Mouse (Mus musculus): Measurements from ENCODE around the gene Plgrkt. TPM values are rescaled to one million over a fixed set of nuclear protein-coding genes. Genes with fewer than 3 reads are reported as not detected.

The Plgrkt gene
- total and polyA plus RNA-seq, 3 experiments, result 117 to 145 TPM; not detected in 1

- no peak within 1 kb of the TSS for H3K27ac ChIP-seq (ENCODE audit: control insufficient read depth, low read depth, low read length)
- H3K4me1 ChIP-seq (ENCODE audit: control insufficient read depth in 1 of 2, insufficient read depth in 2 of 2, low read length in 2 of 2), result peaks cover 5 to 17% of the 10 kb centered on the region in 2 experiments
- peaks cover 0 to 10% of the 10 kb centered on the region in 2 experiments; a peak in 2 of 4 replicates for H3K36me3 ChIP-seq (ENCODE audit: control insufficient read depth in 1 of 2, insufficient read depth in 2 of 2, low read length in 2 of 2)
- TF ChIP-seq CHD1 (IDR thresholded peaks at IDR 0.05; ENCODE audit: low read depth, low read length) (no peak), USF2 (IDR thresholded peaks at IDR 0.05; ENCODE audit: borderline replicate concordance in 1 of 2, insufficient read depth in 1 of 2, low read depth in 1 of 2, low read length in 2 of 2) (no peak)
- DNase-seq (ENCODE audit: low read depth, low spot score), result no peak
- no peaks in the 10 kb centered on the region for H3K27me3 ChIP-seq (ENCODE audit: control insufficient read depth in 1 of 2, insufficient read depth in 2 of 2, low read length in 2 of 2)
- no peaks in the 10 kb centered on the region for H3K9me3 ChIP-seq (replicated peaks; ENCODE audit: insufficient read depth, low read length)
- no peaks in the 10 kb centered on the region for H3K79me2 ChIP-seq (ENCODE audit: control insufficient read depth, insufficient read depth, low read length, poor library complexity)
- no peak within 1 kb of the TSS for H3K4me3 ChIP-seq (ENCODE audit: control insufficient read depth in 1 of 2, insufficient read depth in 1 of 2, low read depth in 2 of 2, low read length in 2 of 2)
- no peak within 1 kb of the TSS for H3K9ac ChIP-seq (ENCODE audit: control insufficient read depth, low read depth, low read length, poor library complexity, severe bottlenecking)
These were observed 43.4 kb upstream of the Plgrkt start, which contains the start of gene Pdcd1lg2 for GRCm38 (mm10) chr19:29410619-29411018. TSS of gene Pdcd1lg2 (plus strand) at chr19:29410919.

DNA sequence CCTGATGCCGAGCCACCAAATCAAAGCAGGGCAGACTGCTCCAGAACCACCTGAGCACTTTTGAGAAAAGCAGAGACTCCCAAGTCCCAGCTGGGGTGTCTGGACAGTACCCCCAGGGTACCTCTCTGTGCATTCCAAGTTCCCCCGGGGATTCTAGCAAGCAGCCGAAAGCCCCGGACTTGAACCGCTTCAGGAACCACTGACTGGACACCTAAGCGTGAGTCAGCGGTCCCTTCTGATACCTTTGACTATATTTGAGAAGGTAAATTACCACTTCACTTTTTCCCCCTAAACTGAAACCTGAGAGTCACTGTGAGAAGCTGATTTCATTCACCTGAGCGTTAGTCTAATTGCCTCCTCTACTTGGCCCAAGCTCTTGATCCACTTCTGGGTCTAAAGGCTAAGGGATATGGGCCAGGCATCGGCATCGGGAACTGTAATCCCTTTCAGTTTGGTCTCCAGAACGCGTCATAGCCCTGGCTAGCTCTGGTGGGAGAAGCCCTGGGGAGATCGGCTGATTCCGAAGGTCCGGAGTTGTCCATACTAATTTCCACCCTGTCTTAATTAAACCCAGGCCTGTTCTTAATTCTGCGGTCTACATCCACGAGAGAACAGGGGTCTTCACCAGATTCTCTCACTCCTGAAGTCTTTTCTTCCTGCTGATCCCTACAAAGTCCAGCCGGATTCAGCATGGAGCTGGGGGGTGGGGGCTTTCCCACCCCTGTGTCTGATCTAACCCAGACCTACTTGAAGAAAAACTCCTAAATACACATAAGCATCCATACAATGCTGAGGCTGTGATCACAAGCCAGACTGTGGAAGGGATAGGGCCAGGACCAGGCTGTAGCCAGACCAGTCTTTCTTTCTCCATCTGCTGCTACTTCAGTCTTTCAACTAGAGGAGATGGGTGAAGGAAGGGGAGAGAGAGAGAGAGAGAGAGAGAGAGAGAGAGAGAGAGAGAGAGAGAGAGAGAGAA is 39.1 kb upstream of the Plgrkt start:
- Histone ChIP-seq H3K4me3 (ENCODE audit: control insufficient read depth in 1 of 2, insufficient read depth in 1 of 2, low read depth in 2 of 2, low read length in 2 of 2) (no peak overlapping the region), H3K9ac (ENCODE audit: control insufficient read depth, low read depth, low read length, poor library complexity, severe bottlenecking) (no peak overlapping the region), H3K27me3 (ENCODE audit: control insufficient read depth in 1 of 2, insufficient read depth in 2 of 2, low read length in 2 of 2) (no peaks in the 10 kb centered on the region), H3K9me3 (replicated peaks; ENCODE audit: insufficient read depth, low read length) (no peaks in the 10 kb centered on the region), H3K36me3 (ENCODE audit: control insufficient read depth in 1 of 2, insufficient read depth in 2 of 2, low read length in 2 of 2) (peaks cover 0 to 7% of the 10 kb centered on the region in 2 experiments; a peak in 2 of 4 replicates), H3K79me2 (ENCODE audit: control insufficient read depth, insufficient read depth, low read length, poor library complexity) (no peaks in the 10 kb centered on the region), H3K4me1 (ENCODE audit: control insufficient read depth in 1 of 2, insufficient read depth in 2 of 2, low read length in 2 of 2) (peaks cover 0 to 13% of the 10 kb centered on the region in 2 experiments; a peak in 2 of 4 replicates), H3K27ac (ENCODE audit: control insufficient read depth, low read depth, low read length) (no peak overlapping the region)
- no peak for DNase-seq (ENCODE audit: low read depth, low spot score)
- TF ChIP-seq MYC (IDR thresholded peaks at IDR 0.05; ENCODE audit: low read depth, low read length), result no peak
- no peak for TF ChIP-seq MYB (IDR thresholded peaks at IDR 0.05; ENCODE audit: low read depth, low read length)
- no peak for TF ChIP-seq MAFK (IDR thresholded peaks at IDR 0.05; ENCODE audit: borderline replicate concordance, low read depth, low read length)
- no peak for TF ChIP-seq JUND (IDR thresholded peaks at IDR 0.05; ENCODE audit: low read depth, low read length)
- no peak for TF ChIP-seq E2F4 (IDR thresholded peaks at IDR 0.05; ENCODE audit: borderline replicate concordance, low read depth, low read length)
- TF ChIP-seq RCOR1 (IDR thresholded peaks at IDR 0.05; ENCODE audit: low read depth, low read length), result no peak
- no peak for TF ChIP-seq ETS1 (IDR thresholded peaks at IDR 0.05; ENCODE audit: low read depth, low read length)
- no peak for TF ChIP-seq SMC3 (IDR thresholded peaks at IDR 0.05; ENCODE audit: low read depth, low read length)
- TF ChIP-seq POLR2AphosphoS2 (IDR thresholded peaks at IDR 0.05; ENCODE audit: low read length), result no peak
- no peak for TF ChIP-seq MAZ (IDR thresholded peaks at IDR 0.05; ENCODE audit: low read depth, low read length)
- no peak for TF ChIP-seq CHD1 (IDR thresholded peaks at IDR 0.05; ENCODE audit: low read depth, low read length)
- no peak for TF ChIP-seq EP300 (IDR thresholded peaks at IDR 0.05; ENCODE audit: low read depth in 1 of 2, low read length in 2 of 2)
